Mouse (Mus musculus) limb, embryonic 11.5 days (tissue): Measurements from ENCODE around the gene C1qtnf7. TPM values are rescaled to one million over a fixed set of nuclear protein-coding genes. Genes with fewer than 3 reads are reported as not detected.

Source experiments
- ATAC-seq: fragments of 200-750 bp; cut with Nextera tagmentation; 2 replicates; pipeline ENCODE4 v1.8.0; 2017; ENCODE audit warnings: low read depth; ENCODE audit not compliant: insufficient number of reproducible peaks, low FRiP score, low TSS enrichment
- DNase-seq: peaks from one replicate; pipeline ENCODE4 v3.0.0-alpha.2; 2015; ENCODE audit warnings: low spot score
- H3K27ac ChIP-seq: fragments of 300-500 bp; sonication (generic); replicated peaks from 2 replicates; pipeline ENCODE4 v1.5.1; 2014; ENCODE audit warnings: low read depth, mild to moderate bottlenecking, low read length
- H3K27me3 ChIP-seq: fragments of 300-500 bp; sonication (generic); 2 replicates; pipeline ENCODE4 v1.6.1; 2014; ENCODE audit warnings: mild to moderate bottlenecking, low read length, mixed read lengths; ENCODE audit not compliant: control insufficient read depth, insufficient read depth
- H3K36me3 ChIP-seq: fragments of 300-500 bp; sonication (generic); 2 replicates; pipeline ENCODE4 v1.6.1; 2014; ENCODE audit warnings: mild to moderate bottlenecking, low read length, moderate library complexity, mixed read lengths; ENCODE audit not compliant: control insufficient read depth, insufficient read depth
- H3K4me1 ChIP-seq: fragments of 300-500 bp; sonication (generic); 2 replicates; pipeline ENCODE4 v1.6.1; 2014; ENCODE audit warnings: low read length, mixed read lengths; ENCODE audit not compliant: control insufficient read depth, insufficient read depth
- H3K4me2 ChIP-seq: fragments of 300-500 bp; sonication (generic); 2 replicates; pipeline ENCODE4 v1.6.1; 2014; ENCODE audit warnings: low read depth, mild to moderate bottlenecking, moderate library complexity; ENCODE audit not compliant: severe bottlenecking
- H3K4me3 ChIP-seq: fragments of 300-500 bp; sonication (generic); 2 replicates; pipeline ENCODE4 v1.5.1; 2014; ENCODE audit warnings: low read depth, low read length
- H3K9ac ChIP-seq: fragments of 300-500 bp; sonication (generic); 2 replicates; pipeline ENCODE4 v1.6.1; 2014; ENCODE audit warnings: mild to moderate bottlenecking, low read length
- H3K9me3 ChIP-seq: fragments of 300-500 bp; sonication (generic); 2 replicates; pipeline ENCODE4 v1.6.1; 2016; ENCODE audit warnings: low read length; ENCODE audit not compliant: control insufficient read depth
- WGBS: fragments of 180-500 bp; shearing (Covaris S2); extraction: QIAGEN DNeasy Blood & Tissue Kit; methylation state at CpG from one replicate; pipeline ENCODE4 v1.1.7; 2014; 5-methylcytosine and 5-hydroxymethylcytosine counted together
- polyA plus RNA-seq: library from polyadenylated mRNA; unstranded; fragments of >200 nt; fragmentation: Nextera tagmentation; extraction: Ambion mirVana; gene quantifications from 2 replicates; pipeline ENCODE4 v1.2.1, GENCODE M21; 2014

C1qtnf7 gene
- polyA plus RNA-seq, 1 experiment from 2014 or later = 3.2 TPM

DNA sequence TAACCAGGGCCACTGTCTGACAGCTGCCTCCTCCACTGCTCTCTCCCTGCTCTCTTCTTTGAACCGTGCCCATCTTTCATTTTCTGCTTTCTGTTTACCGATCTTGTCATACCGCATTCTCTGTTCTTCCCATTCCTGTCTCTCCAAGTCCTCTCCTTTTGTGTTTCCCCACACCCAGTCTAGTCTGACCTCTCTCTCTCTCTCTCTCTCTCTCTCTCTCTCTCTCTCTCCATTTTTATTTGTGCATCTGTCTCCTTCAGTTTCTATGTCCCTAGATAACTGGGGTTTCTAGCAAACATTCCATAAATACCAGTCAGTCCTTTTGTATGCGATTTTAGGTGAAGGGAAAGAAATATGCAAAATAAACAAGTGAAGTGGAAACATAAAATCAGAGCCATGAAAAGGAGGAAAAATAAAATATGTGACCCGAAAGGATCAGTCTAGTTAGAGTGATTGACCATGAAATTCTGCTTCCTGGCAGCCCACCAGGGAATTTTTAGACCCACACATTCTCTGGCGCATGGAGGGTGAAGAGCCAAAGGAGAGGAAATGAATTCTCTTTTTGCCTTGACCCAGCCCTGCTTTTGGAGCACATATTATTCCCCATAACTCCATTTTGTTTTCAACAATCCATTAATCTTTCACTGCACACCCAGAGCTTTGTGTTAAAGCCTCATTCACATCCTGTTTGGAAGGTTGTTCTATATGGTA is 11.7 kb downstream of the C1qtnf7 start:
- 79% methylated on average over 6 of the region's 6 CpGs for WGBS
- Histone ChIP-seq H3K4me2 (no peak overlapping the region), H3K27ac (no peak overlapping the region), H3K4me1 (no peaks in the 10 kb centered on the region), H3K4me3 (no peak overlapping the region), H3K27me3 (no peaks in the 10 kb centered on the region), H3K36me3 (no peaks in the 10 kb centered on the region), H3K9ac (no peak overlapping the region), H3K9me3 (no peaks in the 10 kb centered on the region)
- ATAC-seq (no peak), DNase-seq (no peak)

DNA sequence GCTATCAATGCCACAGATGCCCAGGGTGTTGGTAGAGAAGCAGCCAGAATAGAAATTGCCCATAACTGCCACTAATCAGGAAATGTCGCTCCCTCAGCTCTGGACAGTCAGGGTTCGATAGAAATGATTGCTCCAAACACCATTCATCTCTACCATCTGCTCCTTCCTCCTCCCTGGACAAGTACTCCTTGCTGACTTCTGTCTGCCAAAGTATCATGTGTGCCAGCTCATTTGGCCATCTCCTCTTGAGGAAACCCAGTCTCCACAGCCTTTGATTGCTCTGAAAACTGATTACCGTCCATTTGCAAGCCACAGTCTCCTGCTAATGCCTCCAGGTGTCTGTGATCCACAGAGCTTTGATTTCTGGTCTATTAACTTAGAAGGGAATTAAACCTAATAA is 14.8 kb downstream of the C1qtnf7 start:
- DNase-seq = no peak
- H3K4me3 ChIP-seq = no peak overlapping the region
- no peaks in the 10 kb centered on the region for H3K36me3 ChIP-seq
- no peaks in the 10 kb centered on the region for H3K27me3 ChIP-seq
- no peak overlapping the region for H3K27ac ChIP-seq
- no peaks in the 10 kb centered on the region for H3K4me1 ChIP-seq
- H3K9me3 ChIP-seq = no peaks in the 10 kb centered on the region
- no peak overlapping the region for H3K4me2 ChIP-seq
- H3K9ac ChIP-seq = no peak overlapping the region
- no peak for ATAC-seq
- WGBS = 60% methylated on average over 3 of the region's 3 CpGs

DNA sequence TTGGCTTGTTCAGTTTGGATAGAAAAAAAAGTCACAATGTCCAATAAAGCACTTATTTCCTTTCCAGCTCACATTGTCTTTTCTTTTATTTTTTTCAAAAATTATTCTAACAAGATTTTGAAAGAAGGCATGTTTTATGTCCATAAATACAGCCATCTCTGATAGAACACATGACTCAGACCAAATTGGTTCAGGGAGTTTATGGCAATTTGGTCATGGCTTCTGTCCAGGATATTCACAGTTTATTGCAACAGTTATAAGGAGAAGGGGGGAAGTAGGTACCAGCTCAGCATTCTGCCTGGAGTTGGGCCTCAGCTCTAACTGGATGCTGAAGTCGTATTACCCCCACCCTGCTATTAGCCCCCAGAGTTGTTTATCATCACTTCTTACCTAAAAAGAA is 15.5 kb downstream of the C1qtnf7 start:
- H3K9me3 ChIP-seq = no peaks in the 10 kb centered on the region
- no peak overlapping the region for H3K27ac ChIP-seq
- DNase-seq = no peak
- ATAC-seq = no peak
- no peak overlapping the region for H3K9ac ChIP-seq
- H3K36me3 ChIP-seq = no peaks in the 10 kb centered on the region
- H3K27me3 ChIP-seq = no peaks in the 10 kb centered on the region
- no peaks in the 10 kb centered on the region for H3K4me1 ChIP-seq
- H3K4me2 ChIP-seq = no peak overlapping the region
- 50% methylated on average over 1 of the region's 1 CpGs for WGBS
- no peak overlapping the region for H3K4me3 ChIP-seq

DNA sequence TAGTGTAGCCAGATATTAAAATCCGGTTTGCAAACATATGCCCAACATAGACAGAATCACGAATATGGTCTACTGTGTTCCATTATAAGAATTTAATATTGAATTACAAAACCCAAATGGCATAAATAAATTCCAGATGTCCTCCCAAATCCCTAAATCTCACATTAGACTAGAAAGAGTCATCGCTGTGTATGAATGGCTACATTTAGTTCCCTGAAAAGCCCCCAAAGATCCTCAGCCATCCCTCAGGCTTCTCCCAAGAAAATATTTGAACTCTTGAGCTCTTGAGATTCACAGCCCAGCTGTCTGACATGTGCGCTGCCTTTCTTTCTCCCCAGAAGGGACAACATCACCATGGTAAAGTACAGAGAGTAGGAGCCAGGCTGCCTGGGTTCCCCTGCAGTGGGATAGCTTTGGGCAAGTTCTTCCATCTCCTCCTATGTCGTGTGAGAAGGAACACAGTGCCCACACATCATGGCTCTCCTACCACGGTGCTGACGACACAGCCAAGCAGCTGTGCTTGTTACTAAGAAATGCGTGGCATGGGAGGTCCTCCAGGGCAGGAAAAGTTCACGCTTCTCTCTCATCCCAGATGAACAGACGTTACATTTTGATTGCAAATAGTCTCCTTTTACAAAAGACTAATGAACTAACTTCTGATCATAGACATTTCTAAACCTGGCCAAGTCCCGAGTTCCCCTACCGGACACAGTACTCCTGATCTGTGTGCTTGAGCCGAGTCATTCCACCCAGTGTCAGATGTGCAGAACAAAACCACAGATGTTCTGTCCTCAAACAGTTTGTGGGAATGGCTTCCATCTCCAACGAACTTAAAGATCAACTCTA is 23.2 kb downstream of the C1qtnf7 start:
- Histone ChIP-seq H3K9me3 (no peaks in the 10 kb centered on the region), H3K4me1 (peaks cover 10% of the 10 kb centered on the region; the same call in 1 of the 2 replicates), H3K4me3 (no peak overlapping the region), H3K9ac (no peak overlapping the region), H3K27me3 (no peaks in the 10 kb centered on the region), H3K27ac (peak overlapping the region; percentile 56; the same call in 1 of the 2 replicates), H3K36me3 (no peaks in the 10 kb centered on the region), H3K4me2 (no peak overlapping the region)
- 32% methylated on average over 14 of the region's 14 CpGs for WGBS
- ATAC-seq (peak; percentile 38; the same call in 1 of the 2 replicates), DNase-seq (peak; percentile 37)

DNA sequence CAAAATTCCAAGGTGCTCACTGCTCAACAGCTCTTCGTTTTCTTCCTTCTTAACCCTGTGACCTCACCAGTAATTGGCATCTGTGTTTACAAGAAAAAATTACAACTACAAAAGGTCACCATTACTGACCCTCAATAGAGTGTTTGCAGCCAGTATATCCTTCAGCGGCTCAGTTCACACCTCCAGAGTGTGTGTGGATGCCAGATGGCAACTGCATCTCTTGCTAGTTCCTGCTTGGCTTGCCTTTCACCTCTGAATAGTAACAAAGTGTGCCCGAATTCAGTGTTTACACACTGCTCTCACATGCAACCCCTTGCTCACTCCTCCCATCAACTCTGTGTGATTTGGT is 23.8 kb downstream of the C1qtnf7 start:
- no peak overlapping the region for H3K4me2 ChIP-seq
- H3K27ac ChIP-seq = no peak overlapping the region; the same call in 1 of the 2 replicates
- no peaks in the 10 kb centered on the region for H3K9me3 ChIP-seq
- ATAC-seq = peak; percentile 76; the same call in 1 of the 2 replicates
- no peak overlapping the region for H3K4me3 ChIP-seq
- peaks cover 10% of the 10 kb centered on the region; the same call in 1 of the 2 replicates for H3K4me1 ChIP-seq
- no peaks in the 10 kb centered on the region for H3K27me3 ChIP-seq
- DNase-seq = peak; percentile 73
- 9% methylated on average over 3 of the region's 3 CpGs for WGBS
- no peak overlapping the region for H3K9ac ChIP-seq
- no peaks in the 10 kb centered on the region for H3K36me3 ChIP-seq

DNA sequence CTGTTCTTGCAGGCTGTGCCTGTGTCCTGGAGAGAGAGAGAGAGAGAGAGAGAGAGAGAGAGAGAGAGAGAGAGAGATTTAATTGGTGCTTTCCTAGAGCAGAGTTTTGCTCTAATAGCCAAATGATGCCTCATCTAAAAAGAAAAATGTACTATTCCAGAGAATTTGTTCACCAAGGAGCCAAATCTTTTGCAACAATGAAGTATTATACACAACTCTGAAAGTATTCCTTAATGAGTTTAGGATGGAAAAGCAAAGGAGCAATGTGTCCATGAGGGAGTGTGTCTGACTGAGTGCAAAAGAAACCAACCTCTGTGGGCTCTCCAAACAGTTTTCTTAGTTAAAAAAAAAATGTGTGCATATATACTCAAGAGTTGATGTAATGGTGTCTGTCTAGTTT is 24.5 kb downstream of the C1qtnf7 start:
- H3K9ac ChIP-seq = no peak overlapping the region
- H3K27ac ChIP-seq = no peak overlapping the region
- no peaks in the 10 kb centered on the region for H3K36me3 ChIP-seq
- no peaks in the 10 kb centered on the region for H3K27me3 ChIP-seq
- H3K4me3 ChIP-seq = no peak overlapping the region
- peaks cover 10% of the 10 kb centered on the region; the same call in 1 of the 2 replicates for H3K4me1 ChIP-seq
- no peak overlapping the region for H3K4me2 ChIP-seq
- no peaks in the 10 kb centered on the region for H3K9me3 ChIP-seq
- DNase-seq (no peak), ATAC-seq (no peak)

DNA sequence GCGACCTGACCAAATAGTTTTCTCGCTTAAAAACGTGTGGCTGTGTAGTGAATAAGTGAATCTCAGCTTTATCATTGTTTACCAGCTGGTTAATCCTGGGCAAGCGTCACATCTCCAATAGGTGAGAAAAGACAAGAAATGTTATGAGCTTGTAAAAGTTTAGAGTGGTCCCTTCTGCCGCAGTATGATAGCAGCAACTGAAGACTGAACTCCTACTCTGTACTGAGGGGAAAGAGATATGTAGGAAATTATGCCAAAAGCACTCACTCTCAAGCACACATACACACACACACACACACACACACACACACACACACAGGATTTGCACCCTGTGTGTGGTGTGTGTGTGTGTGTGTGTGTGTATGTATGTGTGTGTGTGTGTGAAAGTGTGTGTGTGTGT is 26.2 kb downstream of the C1qtnf7 start:
- Histone ChIP-seq H3K27ac (no peak overlapping the region), H3K36me3 (no peaks in the 10 kb centered on the region), H3K4me1 (peaks cover 10% of the 10 kb centered on the region; the same call in 1 of the 2 replicates), H3K27me3 (no peaks in the 10 kb centered on the region), H3K4me2 (no peak overlapping the region), H3K4me3 (no peak overlapping the region), H3K9me3 (no peaks in the 10 kb centered on the region), H3K9ac (no peak overlapping the region)
- DNase-seq (no peak), ATAC-seq (no peak)
- WGBS = 81% methylated on average over 5 of the region's 5 CpGs

DNA sequence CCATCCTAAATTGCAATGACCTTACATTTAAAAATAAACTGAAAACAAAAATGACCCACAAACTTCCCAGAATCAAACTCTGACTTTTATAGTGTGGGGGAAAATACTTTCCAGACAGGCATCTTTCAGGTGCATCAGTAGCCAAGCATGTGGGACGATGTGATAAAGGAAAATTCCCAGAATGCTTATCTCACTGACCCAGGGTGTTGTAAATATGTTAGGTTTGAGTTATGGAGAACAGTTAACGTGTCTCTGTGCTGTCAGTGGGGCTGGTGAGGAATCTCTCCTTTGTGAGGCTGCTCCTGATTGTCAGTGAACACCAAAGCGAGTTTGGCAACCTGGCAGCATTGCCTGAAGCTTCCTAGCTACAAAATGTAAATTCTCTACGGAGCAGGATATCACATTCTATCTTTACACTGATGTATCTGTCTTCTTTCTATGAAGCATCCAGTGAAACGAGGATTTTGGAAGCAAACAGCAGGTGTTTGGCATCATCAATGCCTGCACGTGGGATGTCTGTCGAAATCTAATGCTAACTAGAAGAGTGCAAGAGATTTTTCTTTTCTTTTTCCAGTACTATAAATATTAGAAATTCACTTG is 27.0 kb downstream of the C1qtnf7 start:
- H3K4me2 ChIP-seq = no peak overlapping the region
- no peaks in the 10 kb centered on the region for H3K9me3 ChIP-seq
- 49% methylated on average over 7 of the region's 7 CpGs for WGBS
- no peaks in the 10 kb centered on the region for H3K27me3 ChIP-seq
- H3K36me3 ChIP-seq = no peaks in the 10 kb centered on the region
- no peak for DNase-seq
- ATAC-seq = no peak
- no peak overlapping the region for H3K27ac ChIP-seq
- H3K4me3 ChIP-seq = no peak overlapping the region
- H3K4me1 ChIP-seq = peaks cover 10% of the 10 kb centered on the region; the same call in 1 of the 2 replicates
- H3K9ac ChIP-seq = no peak overlapping the region
